Mouse (Mus musculus): ENCODE measurements at regions not wholly inside any gene's neighbourhood (a gene's known extent, or its start where the extent isn't known, plus 50 kb on each side); places are given as distances from the start of the nearest gene placed in this dataset.
A peak's percentile ranks its signal among the peaks of the same experiment; 100 is the strongest.
"Not testable (repeated sequence)": the region's sequence is repeated elsewhere in the genome, so short reads cannot be mapped to it uniquely, and the experiment has no call there.

DNA sequence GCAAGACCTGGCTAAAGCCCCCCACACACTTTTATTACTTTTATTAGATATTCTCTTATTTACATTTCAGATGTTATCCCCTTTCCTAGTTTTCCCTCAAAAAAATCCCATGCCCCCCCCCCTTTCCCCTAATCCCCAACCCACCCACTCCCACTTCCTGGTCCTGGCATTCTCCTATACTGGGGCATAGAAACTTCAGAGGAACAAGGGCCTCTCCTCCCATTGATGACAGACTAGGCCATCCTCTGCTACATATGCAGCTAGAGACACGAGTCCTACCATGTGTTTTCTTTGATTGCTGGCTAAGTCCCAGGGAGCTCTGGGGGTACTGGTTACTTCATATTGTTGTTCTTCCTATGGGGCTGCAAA is 116.8 kb downstream of the Rfpl4b start:
- DNase-seq (ENCODE audit: low read depth) = not testable (repeated sequence)

DNA sequence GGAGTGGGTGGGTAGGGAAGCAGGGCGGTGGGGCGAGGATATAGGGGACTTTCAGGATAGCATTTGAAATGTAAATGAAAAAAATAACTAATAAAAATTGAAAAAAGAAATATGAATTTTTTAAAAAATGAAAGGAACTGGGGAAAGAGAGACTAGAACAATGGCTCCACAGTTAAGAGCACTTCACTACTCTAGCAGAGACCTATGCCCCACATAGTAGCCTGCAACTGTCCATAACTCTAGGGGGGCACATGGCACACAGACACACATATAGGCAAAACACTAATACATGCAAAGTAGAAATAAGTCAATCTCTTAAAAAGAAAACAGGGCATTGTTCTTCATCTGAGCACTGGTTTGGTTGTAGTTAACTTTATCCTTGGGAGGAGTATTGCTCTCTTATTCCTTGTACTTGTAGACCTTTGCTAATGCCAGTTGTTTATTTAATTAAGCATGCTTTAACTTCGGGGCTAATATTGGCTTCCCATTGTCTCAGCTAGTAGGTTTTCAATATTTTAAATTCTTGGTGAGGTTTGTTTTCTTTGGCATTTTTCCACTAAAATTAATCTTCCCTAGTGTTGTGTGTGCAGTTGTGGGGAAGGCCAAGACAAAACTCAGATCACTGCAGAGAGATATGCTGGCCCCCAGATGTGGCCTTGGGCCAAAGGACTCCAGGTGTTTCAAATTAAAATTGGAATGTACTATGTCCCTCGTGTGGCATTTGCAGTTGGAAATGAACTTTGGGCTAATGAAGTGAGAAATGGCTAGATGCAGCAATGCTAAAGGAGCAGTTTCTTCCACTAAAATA is 117.4 kb downstream of the Rfpl4b start:
- DNase-seq (ENCODE audit: low read depth) = no peak

DNA sequence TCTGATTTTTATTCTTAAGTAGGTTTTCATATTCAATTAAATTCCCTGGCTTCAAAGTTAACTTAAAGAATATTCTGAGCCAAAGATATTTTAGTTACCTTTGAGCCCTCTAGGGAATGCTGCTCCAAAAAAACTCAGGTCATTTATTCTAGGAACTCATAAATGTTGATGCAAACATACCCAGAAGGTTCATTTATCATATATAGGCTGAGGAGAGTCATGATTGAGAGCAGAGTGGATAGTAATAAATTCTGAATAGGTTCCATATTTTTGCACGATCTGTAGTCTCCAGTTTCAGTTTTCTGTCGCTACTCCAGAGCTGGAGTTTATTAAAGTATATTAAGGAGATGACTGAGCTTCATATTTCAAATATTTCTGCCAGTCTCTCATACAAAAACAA is 144.1 kb downstream of the Rfpl4b start:
- DNase-seq (ENCODE audit: low read depth) = no peak

DNA sequence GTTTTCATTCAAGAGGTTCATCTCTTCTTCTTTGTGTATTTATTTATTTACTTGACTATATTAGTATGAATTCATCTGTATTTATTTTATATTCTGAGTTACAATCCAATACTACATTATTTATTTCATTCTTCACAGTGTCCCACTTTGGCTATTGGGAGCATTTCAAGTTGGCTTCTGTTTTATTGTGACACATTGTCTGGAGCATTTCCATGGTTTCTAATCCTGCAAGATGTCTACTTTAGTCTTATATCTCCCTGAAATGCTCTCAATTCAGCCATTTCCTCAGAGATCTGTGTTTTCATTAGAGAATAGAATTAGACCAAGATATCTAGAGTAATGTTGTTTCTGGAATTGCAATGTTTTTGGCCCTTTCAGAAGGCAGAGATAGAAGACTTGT is 153.0 kb downstream of the Rfpl4b start:
- DNase-seq (ENCODE audit: low read depth) = no peak

DNA sequence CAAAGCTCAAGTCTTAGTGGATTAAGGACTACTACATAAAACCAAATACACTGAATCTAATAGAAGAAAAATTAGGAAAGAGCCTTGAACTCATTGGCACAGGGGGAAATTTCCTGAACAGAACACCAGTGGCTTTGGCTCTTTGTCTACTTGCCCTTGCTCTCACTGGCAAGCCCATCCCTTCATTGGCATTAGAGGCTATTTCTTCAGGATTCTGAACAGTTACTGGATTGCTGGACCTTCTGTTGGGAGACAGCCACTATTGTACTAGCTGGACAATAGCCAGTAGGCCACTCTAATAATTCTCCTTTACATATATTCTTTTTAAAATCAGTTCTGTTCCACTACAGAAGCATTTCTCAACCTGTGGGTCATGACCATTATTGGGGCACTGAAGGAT is 153.7 kb downstream of the Rfpl4b start:
- DNase-seq (ENCODE audit: low read depth) = no peak

DNA sequence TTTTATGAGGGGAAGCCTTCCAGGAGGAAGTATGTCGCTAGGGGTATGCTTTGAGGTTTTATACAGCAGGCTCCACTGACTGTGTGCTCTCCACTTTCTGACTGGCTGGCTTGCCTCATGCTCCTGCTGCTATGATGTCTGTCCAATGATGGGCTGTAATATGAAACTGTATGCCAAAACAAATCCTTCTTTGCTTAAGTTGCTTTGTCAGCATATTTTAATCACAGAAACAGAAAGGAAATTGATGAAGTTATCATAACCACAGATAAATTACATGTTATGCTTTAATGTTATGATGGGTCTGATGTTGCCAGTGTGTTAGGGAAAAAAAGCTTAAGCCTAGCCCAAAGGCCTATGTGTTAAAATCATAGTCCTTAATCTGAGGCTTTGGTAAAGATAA is 185.9 kb downstream of the Rfpl4b start:
- DNase-seq (ENCODE audit: low read depth) = no peak

DNA sequence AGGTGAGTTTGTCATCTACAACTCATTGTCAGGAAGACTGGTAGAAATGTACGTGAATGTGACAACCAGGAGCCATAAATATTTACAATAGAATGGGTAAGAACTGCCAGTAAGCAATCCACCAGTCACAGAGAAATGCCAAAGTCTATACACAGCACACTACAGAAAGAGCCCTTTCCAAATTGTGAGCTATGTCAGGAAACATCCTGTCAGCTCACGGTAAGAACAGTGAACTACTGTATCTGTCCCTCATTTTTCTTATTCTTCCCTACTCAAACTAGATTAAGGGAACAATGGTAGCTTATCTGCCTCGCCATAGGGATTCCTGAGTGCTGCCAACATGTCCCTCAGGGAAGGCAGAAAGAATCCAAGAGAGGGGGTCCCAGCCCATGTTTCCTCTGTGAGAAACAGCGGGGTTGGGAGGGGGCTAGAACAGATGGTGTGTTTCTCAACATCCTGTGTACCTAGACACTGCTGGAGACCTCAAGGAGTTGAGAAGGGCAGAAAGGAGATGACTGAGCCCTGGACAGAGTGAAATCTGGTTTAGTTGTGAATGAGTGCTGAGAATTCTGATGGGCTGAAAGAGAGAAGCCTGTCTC is 191.6 kb downstream of the Rfpl4b start:
- no peak for DNase-seq (ENCODE audit: low read depth)

DNA sequence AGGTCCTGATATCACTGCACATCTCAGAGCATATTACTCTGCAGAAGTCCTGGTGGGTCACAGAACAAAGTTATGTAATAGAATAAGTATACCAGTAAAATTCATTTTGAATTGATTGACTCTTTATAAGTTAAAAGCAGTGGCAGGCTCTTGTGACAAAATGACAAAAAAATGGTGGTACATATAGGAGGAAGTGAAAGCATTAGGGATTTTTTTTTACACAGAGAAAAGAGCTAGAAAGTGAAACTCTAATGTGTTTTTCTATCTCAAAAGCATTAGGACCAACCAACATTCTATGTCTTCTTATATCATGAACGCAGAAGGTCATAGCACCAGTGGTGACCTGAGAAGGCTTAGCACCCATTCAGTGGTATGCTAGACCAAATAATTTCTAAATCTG is 198.2 kb downstream of the Rfpl4b start:
- no peak for DNase-seq (ENCODE audit: low read depth)

DNA sequence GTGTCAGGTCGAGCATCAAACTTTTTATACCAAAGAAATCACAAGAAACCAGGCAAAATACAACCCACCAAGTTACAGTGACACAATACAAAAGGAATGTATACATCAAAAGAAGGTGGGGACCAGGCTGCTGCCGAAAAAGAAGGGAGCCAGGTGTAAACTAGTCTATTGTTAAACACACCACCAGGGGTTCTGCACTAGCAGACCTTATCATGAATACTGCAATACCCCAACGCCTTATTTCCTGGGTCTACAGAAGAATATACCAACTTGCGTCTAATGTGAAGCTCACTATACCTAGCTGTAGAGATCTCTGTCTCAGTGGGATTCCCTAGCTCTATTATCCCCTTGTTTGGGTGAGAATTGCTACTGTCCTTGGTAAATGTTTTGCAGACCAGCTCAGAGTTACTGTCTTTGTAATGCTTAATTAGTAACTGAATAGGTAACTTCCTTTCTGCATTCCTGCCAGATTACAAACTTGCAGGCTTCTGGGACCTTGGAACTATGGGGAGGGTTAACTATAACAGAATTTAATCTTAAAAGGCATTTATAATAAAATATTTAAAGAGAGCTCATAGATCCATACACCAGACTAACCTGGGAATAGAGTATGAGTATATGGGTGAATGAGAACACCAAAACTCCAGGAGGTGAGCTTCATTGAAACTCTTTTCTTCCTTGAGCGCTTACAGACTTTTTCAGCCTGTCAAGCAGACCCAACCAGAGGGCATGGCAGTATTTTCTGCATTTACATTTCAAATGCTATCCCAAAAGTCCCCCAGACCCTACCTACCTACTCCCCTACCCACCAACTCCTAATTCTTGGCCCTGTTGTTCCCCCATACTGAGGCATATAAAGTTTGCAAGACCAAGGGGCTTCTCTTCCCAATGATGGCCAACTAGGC is 211.7 kb downstream of the Rfpl4b start:
- DNase-seq (ENCODE audit: low read depth) = no peak

DNA sequence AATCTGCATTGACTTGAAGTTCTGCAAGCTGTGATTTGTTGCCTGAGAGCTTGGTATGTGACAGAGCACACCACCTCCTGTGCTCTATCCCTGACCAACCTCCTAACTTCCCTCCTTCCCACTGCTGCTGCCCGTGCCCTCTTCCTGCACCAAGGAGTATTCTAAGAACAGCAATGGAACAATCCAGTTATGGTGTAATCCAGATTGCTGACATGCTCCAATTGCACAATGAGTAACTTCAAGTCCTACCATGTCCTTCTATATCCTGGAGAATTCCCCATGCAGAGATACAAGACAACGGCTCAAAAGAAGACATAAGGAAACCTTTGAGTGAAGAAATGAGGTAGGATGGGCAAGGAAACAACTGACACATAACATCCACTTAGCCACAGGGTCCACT is 235.5 kb downstream of the Rfpl4b start:
- DNase-seq (ENCODE audit: low read depth) = no peak

DNA sequence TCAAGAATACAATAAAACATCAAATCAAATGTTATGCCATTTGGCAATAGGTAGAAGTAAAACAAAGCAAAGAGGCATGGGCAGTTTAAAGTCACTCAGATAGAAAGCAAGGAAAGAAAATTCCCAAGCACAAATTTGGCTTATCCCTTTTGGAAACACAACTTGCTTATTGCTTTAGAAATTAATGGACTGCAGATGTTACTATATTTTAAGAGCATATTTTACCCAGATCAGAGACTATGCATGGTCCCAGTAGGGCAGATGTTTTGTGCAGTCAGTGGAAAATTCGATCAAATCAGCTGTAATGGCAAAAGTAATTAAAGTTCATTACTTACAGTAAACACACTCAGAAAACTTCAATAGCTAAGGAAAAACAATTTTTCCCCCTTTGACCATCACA is 245.9 kb downstream of the Rfpl4b start:
- no peak for DNase-seq (ENCODE audit: low read depth)

DNA sequence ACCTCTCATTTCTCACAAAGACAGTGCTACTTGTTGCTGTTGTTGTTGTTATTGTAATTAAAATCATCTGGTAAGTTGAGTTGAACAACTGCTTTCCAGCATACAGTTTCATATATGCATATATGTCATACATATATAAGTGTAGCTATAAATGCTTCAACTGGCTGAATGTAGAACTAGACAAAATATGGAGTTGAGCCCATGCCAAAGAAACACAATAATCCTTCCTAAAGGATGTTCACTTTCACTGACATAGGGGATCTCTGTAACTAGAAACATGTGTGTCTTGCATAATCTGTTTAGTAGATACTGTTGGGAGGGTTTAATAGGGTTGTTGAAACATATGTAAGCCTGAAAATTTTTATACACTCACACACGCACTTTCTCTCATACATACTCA is 247.9 kb downstream of the Rfpl4b start:
- no peak for DNase-seq (ENCODE audit: low read depth)

DNA sequence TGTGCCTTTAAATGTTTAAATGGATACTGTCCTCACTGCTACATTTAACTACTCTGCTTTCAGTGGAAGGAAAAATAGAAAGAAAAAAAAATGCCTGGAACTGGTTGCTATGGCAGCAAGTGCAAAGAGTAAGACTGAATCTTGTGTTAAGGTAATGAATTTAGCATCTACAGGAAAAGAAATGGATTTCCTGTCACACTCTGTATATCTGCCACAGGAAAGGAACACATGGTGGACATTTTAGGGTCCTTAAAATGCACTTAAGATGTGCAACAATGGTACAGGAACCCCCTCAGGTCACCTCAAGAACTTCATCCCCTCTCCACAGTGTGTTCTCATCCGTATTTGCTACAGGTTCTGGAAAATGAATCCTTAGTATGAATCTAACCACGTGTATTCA is 248.4 kb downstream of the Rfpl4b start:
- DNase-seq (ENCODE audit: low read depth) = no peak

DNA sequence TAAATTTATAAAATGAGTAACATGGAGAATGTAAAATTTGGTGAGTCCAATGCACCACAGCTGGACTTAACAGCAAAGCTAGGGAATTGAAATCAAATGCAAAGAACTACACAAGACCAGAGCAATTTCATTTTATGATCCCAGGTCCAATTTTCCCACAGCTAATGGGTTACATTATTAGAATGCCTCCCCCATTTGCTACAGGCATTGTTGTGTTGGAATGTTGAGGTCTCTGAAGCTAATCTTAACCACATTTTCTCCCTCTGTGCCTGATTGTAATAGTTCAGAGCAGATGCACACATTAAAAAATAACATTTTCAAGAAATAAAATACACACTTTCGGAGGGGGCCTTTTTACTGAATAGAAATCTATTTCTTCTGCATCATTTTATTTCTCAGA is 254.3 kb downstream of the Rfpl4b start:
- DNase-seq (ENCODE audit: low read depth) = no peak

DNA sequence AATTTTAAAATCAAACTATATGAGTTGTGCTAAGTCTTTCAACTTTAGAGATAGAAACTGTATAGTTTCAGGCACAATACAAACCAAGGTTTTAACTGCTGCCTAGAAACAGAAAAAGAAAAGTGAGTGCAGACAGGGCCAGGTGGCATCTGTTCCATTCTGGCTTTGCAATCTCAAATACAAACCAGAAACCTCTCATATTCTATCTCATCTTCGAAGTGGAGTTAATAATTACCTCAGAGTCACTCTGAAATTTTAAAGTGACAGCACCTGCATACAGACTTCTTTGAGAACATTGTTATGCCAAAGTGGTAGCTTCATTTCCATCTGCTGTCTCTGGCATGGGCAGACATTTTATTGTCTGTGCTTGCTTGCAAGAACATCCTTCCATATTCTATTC is 255.2 kb downstream of the Rfpl4b start:
- no peak for DNase-seq (ENCODE audit: low read depth)

DNA sequence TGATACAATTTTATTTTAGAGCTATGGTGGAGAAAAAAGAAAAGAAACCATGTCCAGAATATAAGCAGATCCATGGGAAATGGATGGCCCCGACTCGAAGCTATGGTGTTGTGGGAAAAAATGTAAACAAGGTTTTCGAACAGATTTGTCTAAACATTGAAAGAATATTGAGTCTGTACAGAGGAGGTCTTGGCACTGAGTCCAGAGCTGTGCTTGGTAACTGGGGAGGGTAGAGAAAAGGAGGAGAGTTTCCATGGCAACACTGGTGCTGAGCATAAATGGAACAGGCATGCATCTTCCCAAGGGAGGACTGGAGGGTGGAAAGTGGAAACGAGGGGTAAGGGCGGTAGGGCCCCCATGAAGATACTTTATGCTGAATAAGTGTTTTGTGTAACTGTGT is 266.5 kb downstream of the Rfpl4b start:
- no peak for DNase-seq (ENCODE audit: low read depth)

DNA sequence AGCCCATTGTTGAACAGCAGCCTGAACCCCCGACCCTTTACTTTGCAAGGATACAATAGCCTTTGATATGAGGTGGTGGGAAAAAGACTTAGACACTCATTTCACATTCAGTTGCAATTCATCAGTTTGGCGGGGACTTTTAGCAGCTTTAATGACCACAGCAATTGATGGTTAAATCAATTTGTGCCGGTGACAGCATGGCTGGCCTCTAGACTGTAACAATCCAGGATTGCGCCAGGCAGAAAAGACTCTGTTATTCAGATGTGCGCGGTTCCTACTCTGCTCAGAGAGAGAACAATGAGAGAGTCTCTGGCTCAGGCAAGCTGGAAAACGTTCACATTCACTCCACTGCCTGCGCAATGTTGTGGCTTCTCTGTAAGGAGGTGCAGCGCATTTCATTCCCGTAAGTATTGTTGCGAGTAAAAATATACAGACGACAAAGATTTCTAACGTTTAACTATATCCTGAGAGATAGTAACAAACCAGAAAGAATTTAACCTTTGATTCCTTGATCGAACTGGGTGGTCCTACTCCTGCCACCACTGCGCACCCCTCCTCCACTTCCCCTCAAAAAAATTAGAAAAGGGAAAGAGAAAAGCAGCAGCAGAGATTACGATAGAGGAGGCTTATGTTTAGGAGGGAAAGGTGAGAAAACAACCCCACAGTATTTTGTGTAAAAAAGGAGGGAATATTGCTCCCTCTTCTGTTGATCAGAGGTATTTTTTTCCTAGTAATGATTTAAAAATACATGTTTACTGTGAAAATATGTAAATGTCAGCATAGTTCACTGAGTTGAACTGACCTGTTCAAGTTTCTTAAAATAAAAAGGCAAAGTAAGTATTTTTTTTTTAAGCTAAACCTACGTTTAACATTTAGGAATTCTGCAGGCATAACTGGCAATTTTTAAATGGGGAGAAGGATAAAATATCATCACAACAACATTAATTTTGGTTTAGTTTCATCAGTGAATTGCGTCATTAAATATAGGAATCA is 267.6 kb downstream of the Rfpl4b start:
- DNase-seq (ENCODE audit: low read depth) = peak; percentile 77

DNA sequence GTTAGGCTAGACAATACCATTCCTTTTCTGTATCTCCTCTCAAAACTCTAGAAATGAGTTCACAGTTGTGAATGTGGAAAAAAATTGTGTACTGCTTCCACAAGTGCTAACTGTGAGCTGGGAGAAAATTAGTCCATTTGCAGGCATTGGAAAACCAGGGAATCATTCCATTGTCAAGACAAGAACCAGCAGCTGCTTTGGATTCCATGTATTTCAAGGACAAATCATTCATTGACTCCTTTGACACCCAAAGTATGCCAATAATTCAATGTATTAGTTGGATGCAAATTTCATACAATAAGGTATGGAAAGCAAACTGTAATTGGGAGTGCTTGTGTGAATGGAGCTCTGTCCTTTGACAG is 268.3 kb downstream of the Rfpl4b start:
- DNase-seq (ENCODE audit: low read depth) = no peak

DNA sequence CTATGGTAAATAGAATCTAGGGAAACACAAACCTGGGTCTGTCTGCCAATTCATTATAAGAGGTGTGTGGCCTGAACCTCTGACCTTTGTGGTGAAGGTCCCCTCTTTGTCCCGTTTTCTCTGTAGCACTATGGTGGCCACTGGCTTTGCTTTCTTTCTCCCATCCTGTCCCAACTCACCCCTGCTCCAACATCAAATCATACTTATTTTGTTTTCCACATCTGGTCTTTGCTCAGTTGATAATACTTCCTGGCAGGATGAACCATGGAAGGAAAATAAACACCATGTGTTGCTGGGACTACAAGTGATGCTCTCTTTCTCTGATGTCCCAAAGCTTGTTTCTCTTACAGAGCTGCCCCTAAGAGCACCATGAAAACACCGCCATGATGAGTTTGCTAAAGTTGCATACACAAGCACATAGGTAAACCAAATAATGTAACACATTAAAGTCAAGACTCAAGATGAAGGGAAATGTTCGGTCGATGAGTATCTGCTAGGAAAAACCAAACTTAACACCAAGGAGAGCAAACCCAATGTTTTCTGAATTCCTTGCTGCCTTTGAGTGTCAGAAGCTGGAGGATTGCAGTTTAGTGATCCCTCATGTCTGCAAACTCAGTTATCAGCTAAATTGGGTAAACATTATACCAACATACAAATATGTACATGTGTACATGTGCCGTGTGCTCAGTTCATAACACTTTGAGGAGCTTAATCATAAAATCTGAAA is 269.1 kb downstream of the Rfpl4b start:
- DNase-seq (ENCODE audit: low read depth) = no peak

DNA sequence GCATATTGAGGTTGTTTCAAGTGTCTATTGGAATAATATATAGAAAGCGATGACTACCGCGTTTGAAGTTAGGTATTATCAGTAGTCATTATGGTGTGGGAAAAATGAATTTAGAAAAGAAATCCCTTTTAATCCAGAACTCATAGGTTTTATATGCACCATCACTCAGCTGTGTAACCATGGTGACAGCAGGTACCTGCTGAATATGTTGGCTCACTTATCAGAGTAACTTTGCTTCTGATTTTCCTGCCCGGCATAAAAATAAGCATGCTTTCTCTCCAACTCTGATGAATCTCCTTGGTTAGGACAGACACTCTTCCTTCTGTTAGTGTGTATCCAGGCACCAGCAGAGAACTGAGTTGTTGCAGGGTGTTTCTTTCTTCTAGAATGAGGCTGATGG is 281.5 kb downstream of the Rfpl4b start:
- DNase-seq (ENCODE audit: low read depth) = no peak

DNA sequence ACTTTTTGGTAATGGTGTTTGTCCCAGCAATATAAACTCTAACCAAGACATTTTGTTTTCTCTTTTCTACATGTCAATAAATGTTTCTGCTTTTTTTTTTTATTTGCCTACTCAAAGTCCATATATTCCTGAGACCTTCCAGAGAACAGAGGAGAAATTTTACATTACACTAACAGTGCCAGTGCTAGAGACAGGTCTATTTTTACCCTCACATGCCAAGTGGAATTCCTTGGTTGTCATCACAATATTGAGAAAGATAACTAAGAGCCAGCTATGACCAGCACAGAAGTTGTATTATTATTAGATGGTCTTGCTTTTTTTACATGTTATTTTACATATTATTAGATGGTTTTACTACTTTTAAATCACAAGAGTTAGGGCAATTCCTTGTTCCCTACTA is 282.8 kb downstream of the Rfpl4b start:
- no peak for DNase-seq (ENCODE audit: low read depth)

Data from fibroblast of lung, adult 2 months (primary cell).